Mouse (Mus musculus): ENCODE results near the gene Cyp2b23. TPM values are rescaled to one million over a fixed set of nuclear protein-coding genes. Genes with fewer than 3 reads are reported as not detected.
"Not testable (repeated sequence)": the region's sequence is repeated elsewhere in the genome, so short reads cannot be mapped to it uniquely, and the experiment has no call there.

Gene Cyp2b23
- not detected in 2 replicates for polyA plus RNA-seq (2014; fragmentation: Nextera tagmentation; extraction: Ambion mirVana)

GRCm38 (mm10) chr7:26686337-26686736, at the start of gene Cyp2b23:
Gene Cyp2b23, minus strand, starts transcription at chr7:26686437.
- H3K4me2 ChIP-seq (ENCODE audit: low read depth, low read length), result no peak within 1 kb of the TSS
- no peak for DNase-seq (ENCODE audit: low spot score)

GRCm38 (mm10) chr7:26711061-26711460, 24.8 kb upstream of the Cyp2b23 start:
- Histone ChIP-seq H3K36me3 (replicated peaks; ENCODE audit: control insufficient read depth, insufficient read depth, low read depth, low read length) (no peaks in the 10 kb centered on the region), H3K27me3 (ENCODE audit: control insufficient read depth, insufficient read depth, low read length) (no peaks in the 10 kb centered on the region), H3K4me1 (ENCODE audit: control insufficient read depth, insufficient read depth, low read length) (no peaks in the 10 kb centered on the region), H3K4me3 (ENCODE audit: low read depth, low read length) (no peak overlapping the region), H3K9me3 (replicated peaks; ENCODE audit: control insufficient read depth, low read length) (no peaks in the 10 kb centered on the region), H3K27ac (replicated peaks; ENCODE audit: low read depth, low read length) (no peak overlapping the region), H3K9ac (replicated peaks; ENCODE audit: low read length) (no peak overlapping the region), H3K4me2 (ENCODE audit: low read depth, low read length) (no peak overlapping the region)
- WGBS, result 89% methylated on average over 11 of the region's 11 CpGs
- ATAC-seq (replicated peaks; ENCODE audit: insufficient number of reproducible peaks, low FRiP score, low TSS enrichment, low read depth) (no peak), DNase-seq (ENCODE audit: low spot score) (no peak)

More at GRCm38 (mm10) chr7:26686337-26686736, at the start of gene Cyp2b23:
- no peak for ATAC-seq (replicated peaks; ENCODE audit: insufficient number of reproducible peaks, low FRiP score, low TSS enrichment, low read depth)
- 81% methylated on average over 4 of the region's 4 CpGs for WGBS
- no peak within 1 kb of the TSS for H3K27ac ChIP-seq (replicated peaks; ENCODE audit: low read depth, low read length)
- H3K4me1 ChIP-seq (ENCODE audit: control insufficient read depth, insufficient read depth, low read length), result no peaks in the 10 kb centered on the region
- H3K9me3 ChIP-seq (replicated peaks; ENCODE audit: control insufficient read depth, low read length), result no peaks in the 10 kb centered on the region
- no peaks in the 10 kb centered on the region for H3K36me3 ChIP-seq (replicated peaks; ENCODE audit: control insufficient read depth, insufficient read depth, low read depth, low read length)
- H3K4me3 ChIP-seq (ENCODE audit: low read depth, low read length), result no peak within 1 kb of the TSS
- H3K27me3 ChIP-seq (ENCODE audit: control insufficient read depth, insufficient read depth, low read length), result no peaks in the 10 kb centered on the region
- no peak within 1 kb of the TSS for H3K9ac ChIP-seq (replicated peaks; ENCODE audit: low read length)

- Histone ChIP-seq H3K4me3 (ENCODE audit: low read depth, low read length) (no peak overlapping the region), H3K4me2 (ENCODE audit: low read depth, low read length) (no peak overlapping the region), H3K9ac (replicated peaks; ENCODE audit: low read length) (no peak overlapping the region), H3K9me3 (replicated peaks; ENCODE audit: control insufficient read depth, low read length) (no peaks in the 10 kb centered on the region), H3K36me3 (replicated peaks; ENCODE audit: control insufficient read depth, insufficient read depth, low read depth, low read length) (no peaks in the 10 kb centered on the region), H3K4me1 (ENCODE audit: control insufficient read depth, insufficient read depth, low read length) (no peaks in the 10 kb centered on the region), H3K27me3 (ENCODE audit: control insufficient read depth, insufficient read depth, low read length) (no peaks in the 10 kb centered on the region), H3K27ac (replicated peaks; ENCODE audit: low read depth, low read length) (no peak overlapping the region)
- DNase-seq (ENCODE audit: low spot score), result no peak
- WGBS, result 37% methylated on average over 11 of the region's 11 CpGs
- no peak for ATAC-seq (replicated peaks; ENCODE audit: insufficient number of reproducible peaks, low FRiP score, low TSS enrichment, low read depth)
These were observed 20.8 kb upstream of the Cyp2b23 start for GRCm38 (mm10) chr7:26707061-26707460.

DNA sequence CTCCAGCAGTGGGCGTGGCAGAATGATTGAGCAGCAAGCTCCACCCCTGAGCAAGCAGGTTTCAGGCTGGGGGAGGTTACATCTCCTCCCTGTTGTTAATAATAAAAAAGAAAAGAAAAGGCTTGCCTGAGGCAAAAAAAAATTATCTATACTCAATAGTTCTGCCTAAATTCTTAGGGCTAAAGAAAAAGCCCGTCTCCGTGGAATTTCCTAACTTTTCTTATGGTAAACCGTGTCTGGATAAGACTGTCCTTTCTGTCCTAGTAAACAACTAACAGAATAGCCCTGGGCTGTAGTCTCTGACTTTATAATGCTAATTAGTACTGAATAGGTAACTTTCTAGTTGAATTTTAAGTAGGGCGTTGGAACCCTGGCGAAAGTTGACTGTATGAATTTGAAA, 20.0 kb upstream of the Cyp2b23 start:
- H3K27ac ChIP-seq (replicated peaks; ENCODE audit: low read depth, low read length); H3K36me3 ChIP-seq (replicated peaks; ENCODE audit: control insufficient read depth, insufficient read depth, low read depth, low read length); DNase-seq (ENCODE audit: low spot score); H3K4me1 ChIP-seq (ENCODE audit: control insufficient read depth, insufficient read depth, low read length); H3K4me2 ChIP-seq (ENCODE audit: low read depth, low read length); H3K9me3 ChIP-seq (replicated peaks; ENCODE audit: control insufficient read depth, low read length); ATAC-seq (replicated peaks; ENCODE audit: insufficient number of reproducible peaks, low FRiP score, low TSS enrichment, low read depth); H3K4me3 ChIP-seq (ENCODE audit: low read depth, low read length); H3K9ac ChIP-seq (replicated peaks; ENCODE audit: low read length); H3K27me3 ChIP-seq (ENCODE audit: control insufficient read depth, insufficient read depth, low read length): not testable (repeated sequence)
- WGBS, result 39% methylated on average over 6 of the region's 6 CpGs

DNA sequence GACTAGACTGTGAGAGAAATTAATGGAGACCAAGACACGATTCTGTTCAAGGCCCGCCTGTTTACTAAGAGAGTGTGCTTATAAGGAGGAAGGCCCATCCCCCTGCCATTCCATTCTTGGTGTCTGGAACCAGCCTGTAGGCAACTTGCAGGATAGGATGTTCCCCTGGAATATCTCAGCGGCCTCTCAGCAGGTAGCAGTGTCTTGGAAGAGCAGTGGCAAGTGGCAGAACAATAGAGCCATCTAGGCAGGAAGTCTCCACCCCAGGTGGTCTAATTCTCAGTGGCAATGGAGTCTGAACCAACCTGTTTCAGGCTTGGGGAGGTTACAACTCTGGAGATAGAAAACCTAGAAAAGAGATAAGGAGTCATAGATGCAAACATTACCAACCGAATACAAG, 13.9 kb upstream of the Cyp2b23 start:
- H3K27me3 ChIP-seq (ENCODE audit: control insufficient read depth, insufficient read depth, low read length), result no peaks in the 10 kb centered on the region
- no peak overlapping the region for H3K4me2 ChIP-seq (ENCODE audit: low read depth, low read length)
- ATAC-seq (replicated peaks; ENCODE audit: insufficient number of reproducible peaks, low FRiP score, low TSS enrichment, low read depth) (no peak), DNase-seq (ENCODE audit: low spot score) (no peak)
- H3K9me3 ChIP-seq (replicated peaks; ENCODE audit: control insufficient read depth, low read length), result no peaks in the 10 kb centered on the region
- no peak overlapping the region for H3K4me3 ChIP-seq (ENCODE audit: low read depth, low read length)
- H3K4me1 ChIP-seq (ENCODE audit: control insufficient read depth, insufficient read depth, low read length), result no peaks in the 10 kb centered on the region
- 74% methylated on average over 4 of the region's 4 CpGs for WGBS
- no peak overlapping the region for H3K9ac ChIP-seq (replicated peaks; ENCODE audit: low read length)
- no peak overlapping the region for H3K27ac ChIP-seq (replicated peaks; ENCODE audit: low read depth, low read length)
- H3K36me3 ChIP-seq (replicated peaks; ENCODE audit: control insufficient read depth, insufficient read depth, low read depth, low read length), result no peaks in the 10 kb centered on the region

GRCm38 (mm10) chr7:26685713-26686112, 524 bp downstream of the Cyp2b23 start:
- H3K4me2 ChIP-seq (ENCODE audit: low read depth, low read length), result no peak overlapping the region
- no peaks in the 10 kb centered on the region for H3K9me3 ChIP-seq (replicated peaks; ENCODE audit: control insufficient read depth, low read length)
- DNase-seq (ENCODE audit: low spot score) (no peak), ATAC-seq (replicated peaks; ENCODE audit: insufficient number of reproducible peaks, low FRiP score, low TSS enrichment, low read depth) (no peak)
- no peaks in the 10 kb centered on the region for H3K27me3 ChIP-seq (ENCODE audit: control insufficient read depth, insufficient read depth, low read length)
- no peaks in the 10 kb centered on the region for H3K36me3 ChIP-seq (replicated peaks; ENCODE audit: control insufficient read depth, insufficient read depth, low read depth, low read length)
- H3K27ac ChIP-seq (replicated peaks; ENCODE audit: low read depth, low read length), result no peak overlapping the region
- no peak overlapping the region for H3K4me3 ChIP-seq (ENCODE audit: low read depth, low read length)
- WGBS, result 70% methylated on average over 2 of the region's 2 CpGs
- no peaks in the 10 kb centered on the region for H3K4me1 ChIP-seq (ENCODE audit: control insufficient read depth, insufficient read depth, low read length)
- H3K9ac ChIP-seq (replicated peaks; ENCODE audit: low read length), result no peak overlapping the region

DNA sequence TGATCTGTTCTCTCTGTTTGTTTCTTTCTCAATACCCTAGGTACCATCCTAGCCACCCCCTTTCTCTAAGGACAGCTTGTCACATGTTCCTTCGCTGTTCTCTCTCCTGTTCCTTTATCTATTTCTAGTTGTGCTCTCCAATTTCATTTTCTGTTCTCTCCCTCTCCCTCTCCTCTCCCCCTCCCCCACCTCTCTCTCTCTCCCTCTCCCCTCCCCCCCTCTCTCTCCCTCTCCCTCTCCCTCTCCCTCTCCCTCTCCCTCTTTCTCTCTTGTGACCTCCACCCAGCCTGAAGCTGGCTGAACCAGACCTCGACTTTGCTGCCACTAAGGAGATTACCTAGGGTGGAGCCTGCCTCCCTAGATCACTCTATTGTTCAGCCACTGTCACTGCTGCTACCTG, 18.8 kb downstream of the Cyp2b23 start:
- not testable (repeated sequence) for H3K4me2 ChIP-seq (ENCODE audit: low read depth, low read length); H3K36me3 ChIP-seq (replicated peaks; ENCODE audit: control insufficient read depth, insufficient read depth, low read depth, low read length); H3K9me3 ChIP-seq (replicated peaks; ENCODE audit: control insufficient read depth, low read length); ATAC-seq (replicated peaks; ENCODE audit: insufficient number of reproducible peaks, low FRiP score, low TSS enrichment, low read depth); H3K27ac ChIP-seq (replicated peaks; ENCODE audit: low read depth, low read length); H3K4me3 ChIP-seq (ENCODE audit: low read depth, low read length); H3K9ac ChIP-seq (replicated peaks; ENCODE audit: low read length); H3K4me1 ChIP-seq (ENCODE audit: control insufficient read depth, insufficient read depth, low read length); H3K27me3 ChIP-seq (ENCODE audit: control insufficient read depth, insufficient read depth, low read length); DNase-seq (ENCODE audit: low spot score)
- WGBS, result 24% methylated on average over 2 of the region's 2 CpGs

- Histone ChIP-seq H3K9me3 (replicated peaks; ENCODE audit: control insufficient read depth, low read length) (0 out of 2 replicates have a peak, but pooled peaks cover 3% of the 10 kb centered on the region), H3K4me2 (ENCODE audit: low read depth, low read length) (no peak overlapping the region), H3K4me3 (ENCODE audit: low read depth, low read length) (no peak overlapping the region), H3K27me3 (ENCODE audit: control insufficient read depth, insufficient read depth, low read length) (no peaks in the 10 kb centered on the region), H3K4me1 (ENCODE audit: control insufficient read depth, insufficient read depth, low read length) (no peaks in the 10 kb centered on the region), H3K36me3 (replicated peaks; ENCODE audit: control insufficient read depth, insufficient read depth, low read depth, low read length) (no peaks in the 10 kb centered on the region), H3K9ac (replicated peaks; ENCODE audit: low read length) (no peak overlapping the region), H3K27ac (replicated peaks; ENCODE audit: low read depth, low read length) (no peak overlapping the region)
- 86% methylated on average over 5 of the region's 5 CpGs for WGBS
- ATAC-seq (replicated peaks; ENCODE audit: insufficient number of reproducible peaks, low FRiP score, low TSS enrichment, low read depth), result no peak
- no peak for DNase-seq (ENCODE audit: low spot score)
These were observed 20.2 kb downstream of the Cyp2b23 start for GRCm38 (mm10) chr7:26666011-26666410.

Data from embryonic facial prominence, embryonic 11.5 days (tissue).